Mouse (Mus musculus): ENCODE measurements at regions not wholly inside any gene's neighbourhood (a gene's known extent, or its start where the extent isn't known, plus 50 kb on each side); places are given as distances from the start of the nearest gene placed in this dataset.

- WGBS (ENCODE audit: insufficient replicate concordance) = 70% methylated on average over 8 of the region's 8 CpGs
- Histone ChIP-seq H3K36me3 (ENCODE audit: control insufficient read depth, insufficient read depth) (no peaks in the 10 kb centered on the region), H3K27ac (ENCODE audit: low read length) (no peak overlapping the region), H3K9me3 (replicated peaks; ENCODE audit: control insufficient read depth, low read length) (no peaks in the 10 kb centered on the region), H3K27me3 (ENCODE audit: control insufficient read depth, insufficient read depth, low read depth, low read length) (no peaks in the 10 kb centered on the region), H3K4me1 (ENCODE audit: control insufficient read depth, low read depth, low read length) (no peaks in the 10 kb centered on the region), H3K4me2 (ENCODE audit: low read depth, low read length) (no peak overlapping the region), H3K9ac (ENCODE audit: low read depth, low read length) (no peak overlapping the region), H3K4me3 (ENCODE audit: low read depth, low read length) (no peak overlapping the region)
- ATAC-seq (ENCODE audit: low read depth) = no peak
Measured at GRCm38 (mm10) chr6:95905057-95905456, 186.5 kb upstream of the Suclg2 start.

GRCm38 (mm10) chr6:95921737-95922136, 191.2 kb upstream of the Fam19a1 start:
- 23% methylated on average over 3 of the region's 3 CpGs for WGBS (ENCODE audit: insufficient replicate concordance)
- no peak for ATAC-seq (ENCODE audit: low read depth)
- H3K9me3 ChIP-seq (replicated peaks; ENCODE audit: control insufficient read depth, low read length) = no peaks in the 10 kb centered on the region
- no peaks in the 10 kb centered on the region for H3K36me3 ChIP-seq (ENCODE audit: control insufficient read depth, insufficient read depth)
- no peak overlapping the region for H3K4me2 ChIP-seq (ENCODE audit: low read depth, low read length)
- no peak overlapping the region for H3K4me3 ChIP-seq (ENCODE audit: low read depth, low read length)
- H3K27ac ChIP-seq (ENCODE audit: low read length) = no peak overlapping the region
- H3K9ac ChIP-seq (ENCODE audit: low read depth, low read length) = no peak overlapping the region
- H3K27me3 ChIP-seq (ENCODE audit: control insufficient read depth, insufficient read depth, low read depth, low read length) = no peaks in the 10 kb centered on the region
- no peaks in the 10 kb centered on the region for H3K4me1 ChIP-seq (ENCODE audit: control insufficient read depth, low read depth, low read length)

- Histone ChIP-seq H3K9me3 (replicated peaks; ENCODE audit: control insufficient read depth, low read length) (no peaks in the 10 kb centered on the region), H3K27ac (ENCODE audit: low read length) (peak overlapping the region; percentile 54; the same call in 1 of the 2 replicates), H3K27me3 (ENCODE audit: control insufficient read depth, insufficient read depth, low read depth, low read length) (no peaks in the 10 kb centered on the region), H3K4me1 (ENCODE audit: control insufficient read depth, low read depth, low read length) (no peaks in the 10 kb centered on the region; the same call in 1 of the 2 replicates), H3K36me3 (ENCODE audit: control insufficient read depth, insufficient read depth) (no peaks in the 10 kb centered on the region), H3K9ac (ENCODE audit: low read depth, low read length) (no peak overlapping the region), H3K4me3 (ENCODE audit: low read depth, low read length) (no peak overlapping the region), H3K4me2 (ENCODE audit: low read depth, low read length) (no peak overlapping the region)
- WGBS (ENCODE audit: insufficient replicate concordance) = 35% methylated on average over 1 of the region's 1 CpGs
- ATAC-seq (ENCODE audit: low read depth) = peak; percentile 79
Measured at GRCm38 (mm10) chr6:95934561-95934960, 178.4 kb upstream of the Fam19a1 start.

GRCm38 (mm10) chr6:95936504-95936903, 176.4 kb upstream of the Fam19a1 start:
- Histone ChIP-seq H3K27me3 (ENCODE audit: control insufficient read depth, insufficient read depth, low read depth, low read length) (no peaks in the 10 kb centered on the region), H3K9me3 (replicated peaks; ENCODE audit: control insufficient read depth, low read length) (no peaks in the 10 kb centered on the region), H3K4me2 (ENCODE audit: low read depth, low read length) (no peak overlapping the region; the same call in 1 of the 2 replicates), H3K27ac (ENCODE audit: low read length) (peak overlapping the region; percentile 61), H3K36me3 (ENCODE audit: control insufficient read depth, insufficient read depth) (no peaks in the 10 kb centered on the region), H3K9ac (ENCODE audit: low read depth, low read length) (no peak overlapping the region), H3K4me1 (ENCODE audit: control insufficient read depth, low read depth, low read length) (no peaks in the 10 kb centered on the region; the same call in 1 of the 2 replicates), H3K4me3 (ENCODE audit: low read depth, low read length) (no peak overlapping the region)
- 24% methylated on average over 2 of the region's 2 CpGs for WGBS (ENCODE audit: insufficient replicate concordance)
- ATAC-seq (ENCODE audit: low read depth) = peak; percentile 78

GRCm38 (mm10) chr6:95939052-95939451, 173.9 kb upstream of the Fam19a1 start:
- Histone ChIP-seq H3K4me1 (ENCODE audit: control insufficient read depth, low read depth, low read length) (no peaks in the 10 kb centered on the region; the same call in 1 of the 2 replicates), H3K36me3 (ENCODE audit: control insufficient read depth, insufficient read depth) (no peaks in the 10 kb centered on the region), H3K4me3 (ENCODE audit: low read depth, low read length) (no peak overlapping the region), H3K9ac (ENCODE audit: low read depth, low read length) (no peak overlapping the region), H3K27ac (ENCODE audit: low read length) (no peak overlapping the region), H3K27me3 (ENCODE audit: control insufficient read depth, insufficient read depth, low read depth, low read length) (no peaks in the 10 kb centered on the region), H3K4me2 (ENCODE audit: low read depth, low read length) (no peak overlapping the region), H3K9me3 (replicated peaks; ENCODE audit: control insufficient read depth, low read length) (no peaks in the 10 kb centered on the region)
- WGBS (ENCODE audit: insufficient replicate concordance) = 53% methylated on average over 4 of the region's 4 CpGs
- ATAC-seq (ENCODE audit: low read depth) = no peak

GRCm38 (mm10) chr6:95960745-95961144, 152.2 kb upstream of the Fam19a1 start:
- ATAC-seq (ENCODE audit: low read depth) = no peak
- Histone ChIP-seq H3K27ac (ENCODE audit: low read length) (no peak overlapping the region), H3K9me3 (replicated peaks; ENCODE audit: control insufficient read depth, low read length) (no peaks in the 10 kb centered on the region), H3K4me3 (ENCODE audit: low read depth, low read length) (no peak overlapping the region), H3K36me3 (ENCODE audit: control insufficient read depth, insufficient read depth) (no peaks in the 10 kb centered on the region), H3K27me3 (ENCODE audit: control insufficient read depth, insufficient read depth, low read depth, low read length) (no peaks in the 10 kb centered on the region), H3K9ac (ENCODE audit: low read depth, low read length) (no peak overlapping the region), H3K4me1 (ENCODE audit: control insufficient read depth, low read depth, low read length) (no peaks in the 10 kb centered on the region), H3K4me2 (ENCODE audit: low read depth, low read length) (no peak overlapping the region)
- 70% methylated on average over 1 of the region's 1 CpGs for WGBS (ENCODE audit: insufficient replicate concordance)

- Histone ChIP-seq H3K4me1 (ENCODE audit: control insufficient read depth, low read depth, low read length) (no peaks in the 10 kb centered on the region), H3K27ac (ENCODE audit: low read length) (no peak overlapping the region), H3K36me3 (ENCODE audit: control insufficient read depth, insufficient read depth) (no peaks in the 10 kb centered on the region), H3K4me3 (ENCODE audit: low read depth, low read length) (no peak overlapping the region), H3K9ac (ENCODE audit: low read depth, low read length) (no peak overlapping the region), H3K27me3 (ENCODE audit: control insufficient read depth, insufficient read depth, low read depth, low read length) (no peaks in the 10 kb centered on the region), H3K9me3 (replicated peaks; ENCODE audit: control insufficient read depth, low read length) (no peaks in the 10 kb centered on the region), H3K4me2 (ENCODE audit: low read depth, low read length) (no peak overlapping the region)
- ATAC-seq (ENCODE audit: low read depth) = no peak
- 22% methylated on average over 2 of the region's 2 CpGs for WGBS (ENCODE audit: insufficient replicate concordance)
Measured at GRCm38 (mm10) chr6:95966231-95966630, 146.7 kb upstream of the Fam19a1 start.

- Histone ChIP-seq H3K4me3 (ENCODE audit: low read depth, low read length) (no peak overlapping the region), H3K9ac (ENCODE audit: low read depth, low read length) (no peak overlapping the region), H3K9me3 (replicated peaks; ENCODE audit: control insufficient read depth, low read length) (no peaks in the 10 kb centered on the region), H3K4me1 (ENCODE audit: control insufficient read depth, low read depth, low read length) (no peaks in the 10 kb centered on the region), H3K36me3 (ENCODE audit: control insufficient read depth, insufficient read depth) (no peaks in the 10 kb centered on the region), H3K4me2 (ENCODE audit: low read depth, low read length) (no peak overlapping the region), H3K27me3 (ENCODE audit: control insufficient read depth, insufficient read depth, low read depth, low read length) (no peaks in the 10 kb centered on the region), H3K27ac (ENCODE audit: low read length) (no peak overlapping the region)
- no peak for ATAC-seq (ENCODE audit: low read depth)
- 67% methylated on average over 2 of the region's 2 CpGs for WGBS (ENCODE audit: insufficient replicate concordance)
Measured at GRCm38 (mm10) chr6:95975994-95976393, 137.0 kb upstream of the Fam19a1 start.

GRCm38 (mm10) chr6:95997037-95997436, 115.9 kb upstream of the Fam19a1 start:
- no peak for ATAC-seq (ENCODE audit: low read depth)

More at GRCm38 (mm10) chr6:95997037-95997436, 115.9 kb upstream of the Fam19a1 start:
- H3K36me3 ChIP-seq (ENCODE audit: control insufficient read depth, insufficient read depth) = no peaks in the 10 kb centered on the region
- no peaks in the 10 kb centered on the region for H3K4me1 ChIP-seq (ENCODE audit: control insufficient read depth, low read depth, low read length)
- H3K4me2 ChIP-seq (ENCODE audit: low read depth, low read length) = no peak overlapping the region
- H3K9me3 ChIP-seq (replicated peaks; ENCODE audit: control insufficient read depth, low read length) = no peaks in the 10 kb centered on the region
- no peak overlapping the region for H3K27ac ChIP-seq (ENCODE audit: low read length)
- 52% methylated on average over 2 of the region's 2 CpGs for WGBS (ENCODE audit: insufficient replicate concordance)
- H3K9ac ChIP-seq (ENCODE audit: low read depth, low read length) = no peak overlapping the region
- H3K4me3 ChIP-seq (ENCODE audit: low read depth, low read length) = no peak overlapping the region
- H3K27me3 ChIP-seq (ENCODE audit: control insufficient read depth, insufficient read depth, low read depth, low read length) = no peaks in the 10 kb centered on the region
